Mouse (Mus musculus): ENCODE measurements at regions not wholly inside any gene's neighbourhood (a gene's known extent, or its start where the extent isn't known, plus 50 kb on each side); places are given as distances from the start of the nearest gene placed in this dataset.

- Histone ChIP-seq H3K9ac (no peak overlapping the region), H3K36me3 (no peaks in the 10 kb centered on the region), H3K4me3 (no peak overlapping the region), H3K9me3 (no peaks in the 10 kb centered on the region), H3K4me2 (no peak overlapping the region), H3K27me3 (no peaks in the 10 kb centered on the region), H3K27ac (no peak overlapping the region), H3K4me1 (replicated peaks) (no peaks in the 10 kb centered on the region)
- 98% methylated on average over 10 of the region's 10 CpGs for WGBS
- no peak for ATAC-seq (ENCODE audit: low FRiP score)
These were observed 144.2 kb downstream of the Ndfip2 start for GRCm38 (mm10) chr14:105402556-105402955.

- Histone ChIP-seq H3K36me3 (no peaks in the 10 kb centered on the region), H3K9ac (no peak overlapping the region), H3K27me3 (no peaks in the 10 kb centered on the region), H3K4me1 (replicated peaks) (no peaks in the 10 kb centered on the region), H3K4me3 (no peak overlapping the region), H3K9me3 (no peaks in the 10 kb centered on the region), H3K4me2 (no peak overlapping the region), H3K27ac (no peak overlapping the region)
- 31% methylated on average over 8 of the region's 8 CpGs for WGBS
- peak; percentile 49; the same call in 1 of the 2 replicates for ATAC-seq (ENCODE audit: low FRiP score)
These were observed 139.1 kb downstream of the Ndfip2 start for GRCm38 (mm10) chr14:105397467-105397866.

- 86% methylated on average over 21 of the region's 21 CpGs for WGBS
- no peak overlapping the region for H3K27ac ChIP-seq
These were observed 133.9 kb downstream of the Ndfip2 start for GRCm38 (mm10) chr14:105392079-105392813.

GRCm38 (mm10) chr14:105391430-105391829 is 133.1 kb downstream of the Ndfip2 start:
- H3K4me3 ChIP-seq: no peak overlapping the region
- no peaks in the 10 kb centered on the region for H3K36me3 ChIP-seq
- no peak for ATAC-seq (ENCODE audit: low FRiP score)
- no peak overlapping the region for H3K9ac ChIP-seq
- 91% methylated on average over 11 of the region's 11 CpGs for WGBS
- H3K4me1 ChIP-seq (replicated peaks): no peaks in the 10 kb centered on the region
- no peaks in the 10 kb centered on the region for H3K27me3 ChIP-seq
- no peak overlapping the region for H3K27ac ChIP-seq
- H3K4me2 ChIP-seq: no peak overlapping the region
- no peaks in the 10 kb centered on the region for H3K9me3 ChIP-seq

More at GRCm38 (mm10) chr14:105392079-105392813, 133.9 kb downstream of the Ndfip2 start:
- Histone ChIP-seq H3K4me1 (replicated peaks) (no peaks in the 10 kb centered on the region), H3K4me3 (no peak overlapping the region), H3K27me3 (no peaks in the 10 kb centered on the region), H3K9me3 (no peaks in the 10 kb centered on the region), H3K36me3 (no peaks in the 10 kb centered on the region), H3K9ac (no peak overlapping the region), H3K4me2 (no peak overlapping the region)
- no peak for ATAC-seq (ENCODE audit: low FRiP score)

GRCm38 (mm10) chr14:105385119-105385518 is 126.7 kb downstream of the Ndfip2 start:
- Histone ChIP-seq H3K27ac (no peak overlapping the region), H3K36me3 (no peaks in the 10 kb centered on the region), H3K4me1 (replicated peaks) (no peaks in the 10 kb centered on the region), H3K4me3 (no peak overlapping the region), H3K4me2 (no peak overlapping the region), H3K27me3 (no peaks in the 10 kb centered on the region), H3K9ac (no peak overlapping the region), H3K9me3 (no peaks in the 10 kb centered on the region)
- ATAC-seq (ENCODE audit: low FRiP score): no peak
- WGBS: 85% methylated on average over 4 of the region's 4 CpGs

GRCm38 (mm10) chr14:105383382-105383781 is 125.0 kb downstream of the Ndfip2 start:
- Histone ChIP-seq H3K4me1 (replicated peaks) (no peaks in the 10 kb centered on the region), H3K4me3 (no peak overlapping the region)

GRCm38 (mm10) chr14:105380101-105380500 is 121.7 kb downstream of the Ndfip2 start:
- no peak for ATAC-seq (ENCODE audit: low FRiP score)
- Histone ChIP-seq H3K9me3 (no peaks in the 10 kb centered on the region), H3K36me3 (no peaks in the 10 kb centered on the region), H3K4me2 (no peak overlapping the region), H3K27me3 (no peaks in the 10 kb centered on the region), H3K4me3 (no peak overlapping the region), H3K4me1 (replicated peaks) (peaks cover 10% of the 10 kb centered on the region), H3K9ac (no peak overlapping the region), H3K27ac (no peak overlapping the region)
- 87% methylated on average over 4 of the region's 4 CpGs for WGBS

More at GRCm38 (mm10) chr14:105383382-105383781, 125.0 kb downstream of the Ndfip2 start:
- Histone ChIP-seq H3K27ac (no peak overlapping the region), H3K4me2 (no peak overlapping the region), H3K9me3 (no peaks in the 10 kb centered on the region), H3K27me3 (no peaks in the 10 kb centered on the region), H3K9ac (no peak overlapping the region), H3K36me3 (no peaks in the 10 kb centered on the region)
- no peak for ATAC-seq (ENCODE audit: low FRiP score)
- 84% methylated on average over 5 of the region's 5 CpGs for WGBS

- WGBS: 47% methylated on average over 5 of the region's 5 CpGs
- no peaks in the 10 kb centered on the region for H3K9me3 ChIP-seq
- no peaks in the 10 kb centered on the region for H3K36me3 ChIP-seq
- no peak for ATAC-seq (ENCODE audit: low FRiP score)
- H3K9ac ChIP-seq: no peak overlapping the region
- no peak overlapping the region for H3K4me2 ChIP-seq
- H3K27me3 ChIP-seq: no peaks in the 10 kb centered on the region
- H3K27ac ChIP-seq: no peak overlapping the region
- no peak overlapping the region for H3K4me3 ChIP-seq
- H3K4me1 ChIP-seq (replicated peaks): peaks cover 10% of the 10 kb centered on the region
These were observed 119.4 kb downstream of the Ndfip2 start for GRCm38 (mm10) chr14:105377770-105378169.

GRCm38 (mm10) chr14:105377035-105377621 is 118.8 kb downstream of the Ndfip2 start:
- Histone ChIP-seq H3K27me3 (no peaks in the 10 kb centered on the region), H3K4me2 (no peak overlapping the region), H3K9ac (no peak overlapping the region), H3K27ac (no peak overlapping the region; the same call in 1 of the 2 replicates), H3K4me3 (no peak overlapping the region), H3K4me1 (replicated peaks) (peaks cover 10% of the 10 kb centered on the region), H3K36me3 (no peaks in the 10 kb centered on the region), H3K9me3 (no peaks in the 10 kb centered on the region)
- ATAC-seq (ENCODE audit: low FRiP score): no peak
- WGBS: 69% methylated on average over 4 of the region's 4 CpGs

GRCm38 (mm10) chr14:105369637-105370435 is 111.5 kb downstream of the Ndfip2 start:
- WGBS: 84% methylated on average over 5 of the region's 5 CpGs
- Histone ChIP-seq H3K4me3 (no peak overlapping the region), H3K9ac (no peak overlapping the region), H3K4me1 (replicated peaks) (no peaks in the 10 kb centered on the region), H3K36me3 (no peaks in the 10 kb centered on the region), H3K27ac (no peak overlapping the region), H3K27me3 (0 out of 2 replicates have a peak, but pooled peaks cover 3% of the 10 kb centered on the region), H3K9me3 (no peaks in the 10 kb centered on the region), H3K4me2 (no peak overlapping the region)
- ATAC-seq (ENCODE audit: low FRiP score): no peak

- Histone ChIP-seq H3K4me3 (no peak overlapping the region), H3K27ac (no peak overlapping the region), H3K9me3 (no peaks in the 10 kb centered on the region), H3K36me3 (no peaks in the 10 kb centered on the region), H3K9ac (no peak overlapping the region), H3K4me2 (no peak overlapping the region), H3K27me3 (no peaks in the 10 kb centered on the region), H3K4me1 (replicated peaks) (no peaks in the 10 kb centered on the region)
- 84% methylated on average over 6 of the region's 6 CpGs for WGBS
- ATAC-seq (ENCODE audit: low FRiP score): no peak
These were observed 102.2 kb downstream of the Ndfip2 start for GRCm38 (mm10) chr14:105360530-105360929.

- no peaks in the 10 kb centered on the region for H3K27me3 ChIP-seq
- ATAC-seq (ENCODE audit: low FRiP score): no peak
- H3K9ac ChIP-seq: no peak overlapping the region
- no peaks in the 10 kb centered on the region for H3K36me3 ChIP-seq
- no peaks in the 10 kb centered on the region for H3K9me3 ChIP-seq
- 83% methylated on average over 3 of the region's 3 CpGs for WGBS
- H3K4me3 ChIP-seq: no peak overlapping the region
- H3K4me1 ChIP-seq (replicated peaks): no peaks in the 10 kb centered on the region
- H3K27ac ChIP-seq: no peak overlapping the region
- H3K4me2 ChIP-seq: no peak overlapping the region
These were observed 101.5 kb downstream of the Ndfip2 start for GRCm38 (mm10) chr14:105359829-105360228.
